Mouse (Mus musculus): ENCODE data around the gene Ldhd. TPM values are rescaled to one million over a fixed set of nuclear protein-coding genes. Genes with fewer than 3 reads are reported as not detected.
A peak's percentile ranks its signal among the peaks of the same experiment; 100 is the strongest.

The Ldhd gene
- polyA plus RNA-seq, 1 experiment from 2014 or later = 5.8 TPM

- H3K4me3 ChIP-seq (ENCODE audit: low read depth, low read length) = no peak overlapping the region
- 0 out of 2 replicates have a peak, but pooled peaks have one; percentile 9 for TF ChIP-seq CTCF (IDR thresholded peaks at IDR 0.05; ENCODE audit: low read depth)
- ATAC-seq = 0 out of 2 replicates have a peak, but pooled peaks have one; percentile 36
- H3K9me3 ChIP-seq (ENCODE audit: control insufficient read depth) = no peaks in the 10 kb centered on the region
- WGBS = 79% methylated on average over 2 of the region's 2 CpGs
- H3K4me2 ChIP-seq (replicated peaks; ENCODE audit: low read depth) = no peak overlapping the region
- no peak overlapping the region for H3K27ac ChIP-seq (ENCODE audit: low read depth, low read length)
- no peaks in the 10 kb centered on the region for H3K27me3 ChIP-seq (replicated peaks; ENCODE audit: control insufficient read depth, insufficient read depth, low read length)
- H3K9ac ChIP-seq (ENCODE audit: low read depth, low read length) = no peak overlapping the region
- H3K36me3 ChIP-seq (ENCODE audit: control insufficient read depth, insufficient read depth) = no peaks in the 10 kb centered on the region
- no peaks in the 10 kb centered on the region for H3K4me1 ChIP-seq (replicated peaks; ENCODE audit: control insufficient read depth, insufficient read depth, low read length)
Measured at GRCm38 (mm10) chr8:111604986-111605385, 25.2 kb downstream of the Ldhd start.

- no peak for TF ChIP-seq CTCF (IDR thresholded peaks at IDR 0.05; ENCODE audit: low read depth)
- Histone ChIP-seq H3K9ac (ENCODE audit: low read depth, low read length) (no peak overlapping the region), H3K9me3 (ENCODE audit: control insufficient read depth) (no peaks in the 10 kb centered on the region), H3K4me1 (replicated peaks; ENCODE audit: control insufficient read depth, insufficient read depth, low read length) (peaks cover 5% of the 10 kb centered on the region; the same call in 1 of the 2 replicates), H3K27me3 (replicated peaks; ENCODE audit: control insufficient read depth, insufficient read depth, low read length) (no peaks in the 10 kb centered on the region), H3K4me3 (ENCODE audit: low read depth, low read length) (no peak overlapping the region), H3K36me3 (ENCODE audit: control insufficient read depth, insufficient read depth) (no peaks in the 10 kb centered on the region), H3K27ac (ENCODE audit: low read depth, low read length) (no peak overlapping the region), H3K4me2 (replicated peaks; ENCODE audit: low read depth) (no peak overlapping the region)
- 92% methylated on average over 4 of the region's 4 CpGs for WGBS
- ATAC-seq = no peak
Measured at GRCm38 (mm10) chr8:111602050-111602449, 28.1 kb downstream of the Ldhd start.

- no peak overlapping the region for H3K9ac ChIP-seq (ENCODE audit: low read depth, low read length)
- H3K27ac ChIP-seq (ENCODE audit: low read depth, low read length) = no peak overlapping the region
- 72% methylated on average over 9 of the region's 9 CpGs for WGBS
- no peaks in the 10 kb centered on the region for H3K27me3 ChIP-seq (replicated peaks; ENCODE audit: control insufficient read depth, insufficient read depth, low read length)
- H3K36me3 ChIP-seq (ENCODE audit: control insufficient read depth, insufficient read depth) = no peaks in the 10 kb centered on the region
- H3K4me1 ChIP-seq (replicated peaks; ENCODE audit: control insufficient read depth, insufficient read depth, low read length) = peaks cover 21% of the 10 kb centered on the region
- no peak for ATAC-seq
- H3K4me2 ChIP-seq (replicated peaks; ENCODE audit: low read depth) = no peak overlapping the region
- no peak overlapping the region for H3K4me3 ChIP-seq (ENCODE audit: low read depth, low read length)
- H3K9me3 ChIP-seq (ENCODE audit: control insufficient read depth) = no peaks in the 10 kb centered on the region
- 0 out of 2 replicates have a peak, but pooled peaks have one; percentile 6 for TF ChIP-seq CTCF (IDR thresholded peaks at IDR 0.05; ENCODE audit: low read depth)
Measured at GRCm38 (mm10) chr8:111599707-111600444, 30.3 kb downstream of the Ldhd start.

- Histone ChIP-seq H3K4me1 (replicated peaks; ENCODE audit: control insufficient read depth, insufficient read depth, low read length) (peaks cover 21% of the 10 kb centered on the region), H3K36me3 (ENCODE audit: control insufficient read depth, insufficient read depth) (no peaks in the 10 kb centered on the region), H3K4me3 (ENCODE audit: low read depth, low read length) (no peak overlapping the region), H3K9me3 (ENCODE audit: control insufficient read depth) (no peaks in the 10 kb centered on the region), H3K4me2 (replicated peaks; ENCODE audit: low read depth) (peak overlapping the region; percentile 1; the same call in 1 of the 2 replicates), H3K27ac (ENCODE audit: low read depth, low read length) (peak overlapping the region; percentile 71), H3K9ac (ENCODE audit: low read depth, low read length) (no peak overlapping the region), H3K27me3 (replicated peaks; ENCODE audit: control insufficient read depth, insufficient read depth, low read length) (no peaks in the 10 kb centered on the region)
- no peak for TF ChIP-seq CTCF (IDR thresholded peaks at IDR 0.05; ENCODE audit: low read depth)
- WGBS = 0% methylated on average over 1 of the region's 1 CpGs
- ATAC-seq = peak; percentile 79
Measured at GRCm38 (mm10) chr8:111597310-111597709, 32.9 kb downstream of the Ldhd start.

GRCm38 (mm10) chr8:111596485-111596821, 33.7 kb downstream of the Ldhd start:
- Histone ChIP-seq H3K9ac (ENCODE audit: low read depth, low read length) (no peak overlapping the region), H3K4me2 (replicated peaks; ENCODE audit: low read depth) (peak overlapping the region; percentile 48; the same call in 1 of the 2 replicates), H3K9me3 (ENCODE audit: control insufficient read depth) (no peaks in the 10 kb centered on the region), H3K4me3 (ENCODE audit: low read depth, low read length) (no peak overlapping the region), H3K27ac (ENCODE audit: low read depth, low read length) (peak overlapping the region; percentile 71), H3K36me3 (ENCODE audit: control insufficient read depth, insufficient read depth) (no peaks in the 10 kb centered on the region), H3K4me1 (replicated peaks; ENCODE audit: control insufficient read depth, insufficient read depth, low read length) (peaks cover 21% of the 10 kb centered on the region), H3K27me3 (replicated peaks; ENCODE audit: control insufficient read depth, insufficient read depth, low read length) (no peaks in the 10 kb centered on the region)
- no peak for ATAC-seq
- 29% methylated on average over 3 of the region's 3 CpGs for WGBS
- TF ChIP-seq CTCF (IDR thresholded peaks at IDR 0.05; ENCODE audit: low read depth) = no peak

- H3K4me2 ChIP-seq (replicated peaks; ENCODE audit: low read depth) = peak overlapping the region; percentile 48
- TF ChIP-seq CTCF (IDR thresholded peaks at IDR 0.05; ENCODE audit: low read depth) = no peak
- no peaks in the 10 kb centered on the region for H3K9me3 ChIP-seq (ENCODE audit: control insufficient read depth)
- no peak overlapping the region for H3K9ac ChIP-seq (ENCODE audit: low read depth, low read length)
- peaks cover 21% of the 10 kb centered on the region for H3K4me1 ChIP-seq (replicated peaks; ENCODE audit: control insufficient read depth, insufficient read depth, low read length)
- no peaks in the 10 kb centered on the region for H3K27me3 ChIP-seq (replicated peaks; ENCODE audit: control insufficient read depth, insufficient read depth, low read length)
- H3K36me3 ChIP-seq (ENCODE audit: control insufficient read depth, insufficient read depth) = no peaks in the 10 kb centered on the region
- ATAC-seq = peak; percentile 60
- H3K27ac ChIP-seq (ENCODE audit: low read depth, low read length) = peak overlapping the region; percentile 71
- H3K4me3 ChIP-seq (ENCODE audit: low read depth, low read length) = no peak overlapping the region
- WGBS = 32% methylated on average over 15 of the region's 15 CpGs
Measured at GRCm38 (mm10) chr8:111595712-111596484, 34.3 kb downstream of the Ldhd start.

Data from intestine, postnatal 0 days (tissue).